Mouse (Mus musculus): ENCODE measurements around the gene Ubac2. TPM values are rescaled to one million over a fixed set of nuclear protein-coding genes. Genes with fewer than 3 reads are reported as not detected.

Ubac2 gene
- polyA plus RNA-seq, 1 experiment from 2014 or later: 67.3 TPM

- ATAC-seq (ENCODE audit: insufficient number of reproducible peaks, low FRiP score, low TSS enrichment, low read depth): no peak
- no peak overlapping the region for H3K9ac ChIP-seq
- no peaks in the 10 kb centered on the region for H3K9me3 ChIP-seq (replicated peaks)
- no peak overlapping the region for H3K4me2 ChIP-seq (replicated peaks)
- no peaks in the 10 kb centered on the region for H3K4me1 ChIP-seq
- H3K36me3 ChIP-seq: no peaks in the 10 kb centered on the region
- no peak overlapping the region for H3K27ac ChIP-seq (replicated peaks)
- H3K27me3 ChIP-seq: no peaks in the 10 kb centered on the region
- H3K4me3 ChIP-seq (replicated peaks): no peak overlapping the region
- 77% methylated on average over 6 of the region's 6 CpGs for WGBS
Observed at GRCm38 (mm10) chr14:121924876-121925275, 46.5 kb downstream of the Ubac2 start.

- WGBS: 84% methylated on average over 6 of the region's 6 CpGs
- H3K9me3 ChIP-seq (replicated peaks): no peaks in the 10 kb centered on the region
- no peaks in the 10 kb centered on the region for H3K36me3 ChIP-seq
- no peak overlapping the region for H3K4me3 ChIP-seq (replicated peaks)
- ATAC-seq (ENCODE audit: insufficient number of reproducible peaks, low FRiP score, low TSS enrichment, low read depth): no peak
- H3K4me1 ChIP-seq: no peaks in the 10 kb centered on the region
- no peaks in the 10 kb centered on the region for H3K27me3 ChIP-seq
- H3K9ac ChIP-seq: no peak overlapping the region
- no peak overlapping the region for H3K27ac ChIP-seq (replicated peaks)
- H3K4me2 ChIP-seq (replicated peaks): no peak overlapping the region
Observed at GRCm38 (mm10) chr14:121926901-121927300, 48.5 kb downstream of the Ubac2 start.

- Histone ChIP-seq H3K36me3 (no peaks in the 10 kb centered on the region), H3K27me3 (no peaks in the 10 kb centered on the region), H3K9me3 (replicated peaks) (no peaks in the 10 kb centered on the region), H3K4me2 (replicated peaks) (no peak overlapping the region), H3K4me1 (no peaks in the 10 kb centered on the region), H3K27ac (replicated peaks) (no peak overlapping the region), H3K4me3 (replicated peaks) (no peak overlapping the region), H3K9ac (no peak overlapping the region)
- 92% methylated on average over 8 of the region's 8 CpGs for WGBS
- ATAC-seq (ENCODE audit: insufficient number of reproducible peaks, low FRiP score, low TSS enrichment, low read depth): no peak
Observed at GRCm38 (mm10) chr14:121927451-121927850, 49.0 kb downstream of the Ubac2 start.

GRCm38 (mm10) chr14:121928375-121929137 is 50.1 kb downstream of the Ubac2 start:
- no peaks in the 10 kb centered on the region for H3K27me3 ChIP-seq
- H3K4me2 ChIP-seq (replicated peaks): no peak overlapping the region
- H3K36me3 ChIP-seq: peaks cover 4% of the 10 kb centered on the region; the same call in 1 of the 2 replicates
- no peak for ATAC-seq (ENCODE audit: insufficient number of reproducible peaks, low FRiP score, low TSS enrichment, low read depth)
- no peak overlapping the region for H3K27ac ChIP-seq (replicated peaks)
- no peak overlapping the region for H3K4me3 ChIP-seq (replicated peaks)
- no peak overlapping the region for H3K9ac ChIP-seq
- no peaks in the 10 kb centered on the region for H3K4me1 ChIP-seq
- H3K9me3 ChIP-seq (replicated peaks): no peaks in the 10 kb centered on the region
- 67% methylated on average over 8 of the region's 8 CpGs for WGBS

GRCm38 (mm10) chr14:121929243-121929951 is 51.0 kb downstream of the Ubac2 start:
- no peaks in the 10 kb centered on the region for H3K27me3 ChIP-seq

GRCm38 (mm10) chr14:121930731-121931383 is 52.4 kb downstream of the Ubac2 start:
- no peak overlapping the region for H3K27ac ChIP-seq (replicated peaks)
- no peaks in the 10 kb centered on the region for H3K27me3 ChIP-seq
- no peaks in the 10 kb centered on the region for H3K4me1 ChIP-seq
- H3K9me3 ChIP-seq (replicated peaks): no peaks in the 10 kb centered on the region; the same call in 1 of the 2 replicates
- 72% methylated on average over 7 of the region's 7 CpGs for WGBS
- no peak overlapping the region for H3K4me3 ChIP-seq (replicated peaks)
- H3K36me3 ChIP-seq: peaks cover 8% of the 10 kb centered on the region
- H3K9ac ChIP-seq: no peak overlapping the region
- H3K4me2 ChIP-seq (replicated peaks): no peak overlapping the region
- no peak for ATAC-seq (ENCODE audit: insufficient number of reproducible peaks, low FRiP score, low TSS enrichment, low read depth)

More at GRCm38 (mm10) chr14:121929243-121929951, 51.0 kb downstream of the Ubac2 start:
- no peak overlapping the region for H3K4me2 ChIP-seq (replicated peaks)
- H3K27ac ChIP-seq (replicated peaks): no peak overlapping the region
- no peak overlapping the region for H3K9ac ChIP-seq
- ATAC-seq (ENCODE audit: insufficient number of reproducible peaks, low FRiP score, low TSS enrichment, low read depth): no peak
- no peaks in the 10 kb centered on the region for H3K9me3 ChIP-seq (replicated peaks)
- H3K4me3 ChIP-seq (replicated peaks): no peak overlapping the region
- H3K36me3 ChIP-seq: peaks cover 5% of the 10 kb centered on the region; the same call in 1 of the 2 replicates
- WGBS: 87% methylated on average over 12 of the region's 12 CpGs
- H3K4me1 ChIP-seq: no peaks in the 10 kb centered on the region

- WGBS: 89% methylated on average over 3 of the region's 3 CpGs
- Histone ChIP-seq H3K4me2 (replicated peaks) (no peak overlapping the region), H3K9me3 (replicated peaks) (no peaks in the 10 kb centered on the region; the same call in 1 of the 2 replicates)
Observed at GRCm38 (mm10) chr14:121931594-121931993, 53.2 kb downstream of the Ubac2 start.

GRCm38 (mm10) chr14:121932180-121932579 is 53.8 kb downstream of the Ubac2 start:
- H3K9me3 ChIP-seq (replicated peaks): no peaks in the 10 kb centered on the region; the same call in 1 of the 2 replicates
- H3K4me1 ChIP-seq: no peaks in the 10 kb centered on the region
- WGBS: 69% methylated on average over 4 of the region's 4 CpGs
- no peak overlapping the region for H3K27ac ChIP-seq (replicated peaks)
- H3K4me3 ChIP-seq (replicated peaks): no peak overlapping the region
- H3K4me2 ChIP-seq (replicated peaks): no peak overlapping the region
- no peaks in the 10 kb centered on the region for H3K27me3 ChIP-seq
- H3K36me3 ChIP-seq: peaks cover 8% of the 10 kb centered on the region
- no peak for ATAC-seq (ENCODE audit: insufficient number of reproducible peaks, low FRiP score, low TSS enrichment, low read depth)
- H3K9ac ChIP-seq: no peak overlapping the region

More at GRCm38 (mm10) chr14:121931594-121931993, 53.2 kb downstream of the Ubac2 start:
- no peaks in the 10 kb centered on the region for H3K4me1 ChIP-seq
- no peak overlapping the region for H3K9ac ChIP-seq
- H3K27ac ChIP-seq (replicated peaks): no peak overlapping the region
- peaks cover 8% of the 10 kb centered on the region for H3K36me3 ChIP-seq
- H3K27me3 ChIP-seq: no peaks in the 10 kb centered on the region
- ATAC-seq (ENCODE audit: insufficient number of reproducible peaks, low FRiP score, low TSS enrichment, low read depth): no peak
- no peak overlapping the region for H3K4me3 ChIP-seq (replicated peaks)

GRCm38 (mm10) chr14:121933906-121934596 is 55.6 kb downstream of the Ubac2 start:
- Histone ChIP-seq H3K9me3 (replicated peaks) (no peaks in the 10 kb centered on the region; the same call in 1 of the 2 replicates), H3K36me3 (peaks cover 8% of the 10 kb centered on the region), H3K9ac (no peak overlapping the region), H3K4me2 (replicated peaks) (no peak overlapping the region), H3K4me1 (0 out of 2 replicates have a peak, but pooled peaks cover 3% of the 10 kb centered on the region), H3K27ac (replicated peaks) (no peak overlapping the region), H3K4me3 (replicated peaks) (no peak overlapping the region), H3K27me3 (no peaks in the 10 kb centered on the region)
- 87% methylated on average over 7 of the region's 7 CpGs for WGBS
- ATAC-seq (ENCODE audit: insufficient number of reproducible peaks, low FRiP score, low TSS enrichment, low read depth): no peak

GRCm38 (mm10) chr14:121934597-121934946 is 56.2 kb downstream of the Ubac2 start:
- WGBS: 89% methylated on average over 5 of the region's 5 CpGs
- H3K4me1 ChIP-seq: 0 out of 2 replicates have a peak, but pooled peaks cover 3% of the 10 kb centered on the region
- H3K36me3 ChIP-seq: peaks cover 8% of the 10 kb centered on the region
- H3K27me3 ChIP-seq: no peaks in the 10 kb centered on the region
- no peaks in the 10 kb centered on the region; the same call in 1 of the 2 replicates for H3K9me3 ChIP-seq (replicated peaks)
- no peak for ATAC-seq (ENCODE audit: insufficient number of reproducible peaks, low FRiP score, low TSS enrichment, low read depth)
- no peak overlapping the region for H3K4me2 ChIP-seq (replicated peaks)
- H3K9ac ChIP-seq: no peak overlapping the region
- H3K27ac ChIP-seq (replicated peaks): no peak overlapping the region
- no peak overlapping the region for H3K4me3 ChIP-seq (replicated peaks)
